Mouse (Mus musculus) limb, embryonic 15.5 days (tissue): Measurements from ENCODE around the gene Ptpra. TPM values are rescaled to one million over a fixed set of nuclear protein-coding genes. Genes with fewer than 3 reads are reported as not detected.

Experiments
- ATAC-seq: fragments of 200-750 bp; cut with Nextera tagmentation; 2 replicates; pipeline ENCODE4 v1.8.0; 2017; ENCODE audit warnings: low read depth, moderate TSS enrichment; ENCODE audit not compliant: insufficient number of reproducible peaks, low FRiP score, low TSS enrichment
- H3K27ac ChIP-seq: fragments of 300-500 bp; sonication (generic); 2 replicates; pipeline ENCODE4 v1.5.1; 2015; ENCODE audit warnings: moderate library complexity, mild to moderate bottlenecking, inconsistent platforms
- H3K27me3 ChIP-seq: fragments of 300-500 bp; sonication (generic); 2 replicates; pipeline ENCODE4 v1.6.1; 2015; ENCODE audit warnings: inconsistent platforms
- H3K36me3 ChIP-seq: fragments of 300-500 bp; sonication (generic); 2 replicates; pipeline ENCODE4 v1.6.1; 2015; ENCODE audit warnings: inconsistent platforms
- H3K4me1 ChIP-seq: fragments of 300-500 bp; sonication (generic); 2 replicates; pipeline ENCODE4 v1.6.1; 2015; ENCODE audit warnings: inconsistent platforms
- H3K4me2 ChIP-seq: fragments of 300-500 bp; sonication (generic); 2 replicates; pipeline ENCODE4 v1.6.1; 2015; ENCODE audit warnings: mild to moderate bottlenecking, inconsistent platforms
- H3K4me3 ChIP-seq: fragments of 300-500 bp; sonication (generic); 2 replicates; pipeline ENCODE4 v1.5.1; 2015; ENCODE audit warnings: mild to moderate bottlenecking, inconsistent platforms
- H3K9ac ChIP-seq: fragments of 300-500 bp; sonication (generic); 2 replicates; pipeline ENCODE4 v1.6.1; 2015; ENCODE audit warnings: inconsistent platforms
- H3K9me3 ChIP-seq: fragments of 300-500 bp; sonication (generic); 2 replicates; pipeline ENCODE4 v1.6.1; 2016; ENCODE audit warnings: inconsistent platforms
- WGBS: fragments of 180-500 bp; shearing (Covaris S2); methylation state at CpG from one replicate; pipeline ENCODE4 v1.1.7; 2015; 5-methylcytosine and 5-hydroxymethylcytosine counted together
- polyA plus RNA-seq: library from polyadenylated mRNA; unstranded; fragments of >200 nt; fragmentation: Nextera tagmentation; extraction: Ambion mirVana; gene quantifications from 2 replicates; pipeline ENCODE4 v1.2.1, GENCODE M21; 2015

Ptpra gene
- polyA plus RNA-seq = 86.6 and 106 TPM in 2 replicates

DNA sequence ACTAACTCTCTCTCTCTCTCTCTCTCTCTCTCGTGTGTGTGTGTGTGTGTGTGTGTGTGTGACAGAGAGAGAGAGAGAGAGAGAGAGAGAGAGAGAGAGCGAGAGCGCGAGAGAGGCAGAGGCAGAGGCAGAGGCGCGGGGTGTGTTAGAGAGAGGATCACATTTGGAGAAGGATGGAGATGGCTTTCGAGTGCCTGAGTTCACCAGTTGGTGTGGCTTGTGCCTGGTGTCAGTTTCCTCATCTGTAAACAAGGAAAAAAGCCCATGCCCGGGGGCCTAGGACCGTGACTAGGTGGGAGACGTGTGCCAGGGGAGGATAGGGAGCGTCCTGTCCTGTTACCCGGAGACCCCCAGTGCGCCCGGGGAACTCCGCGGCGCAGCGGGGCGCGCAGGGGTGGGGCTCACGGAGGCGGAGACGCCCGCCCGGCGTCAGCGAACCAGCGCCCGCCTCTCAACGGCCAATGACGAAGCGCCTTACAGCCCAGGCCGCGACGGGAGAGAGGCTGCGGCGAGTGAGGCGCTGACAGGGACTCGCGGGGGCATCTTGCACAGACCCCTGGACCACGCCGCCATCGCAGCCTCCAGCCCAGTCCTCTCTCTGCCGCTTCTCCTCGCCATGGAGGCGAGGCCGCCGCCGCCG, at the start of gene Ptpra:
Gene Ptpra (plus strand): TSS at position 485 of the 640 bp plus-strand sequence.
- H3K36me3 ChIP-seq = peaks cover 3% of the 10 kb centered on the region; the same call in 1 of the 2 replicates
- H3K27ac ChIP-seq = peak within 1 kb of the TSS; percentile 91
- under 1% methylated on average over 43 of the region's 50 CpGs for WGBS
- H3K9ac ChIP-seq = peak within 1 kb of the TSS; percentile 85
- no peaks in the 10 kb centered on the region; the same call in 1 of the 2 replicates for H3K27me3 ChIP-seq
- peaks cover 24% of the 10 kb centered on the region for H3K4me1 ChIP-seq
- peak within 1 kb of the TSS; percentile 93 for H3K4me3 ChIP-seq
- ATAC-seq = peak; percentile 96
- H3K9me3 ChIP-seq = no peaks in the 10 kb centered on the region
- peak within 1 kb of the TSS; percentile 84 for H3K4me2 ChIP-seq

DNA sequence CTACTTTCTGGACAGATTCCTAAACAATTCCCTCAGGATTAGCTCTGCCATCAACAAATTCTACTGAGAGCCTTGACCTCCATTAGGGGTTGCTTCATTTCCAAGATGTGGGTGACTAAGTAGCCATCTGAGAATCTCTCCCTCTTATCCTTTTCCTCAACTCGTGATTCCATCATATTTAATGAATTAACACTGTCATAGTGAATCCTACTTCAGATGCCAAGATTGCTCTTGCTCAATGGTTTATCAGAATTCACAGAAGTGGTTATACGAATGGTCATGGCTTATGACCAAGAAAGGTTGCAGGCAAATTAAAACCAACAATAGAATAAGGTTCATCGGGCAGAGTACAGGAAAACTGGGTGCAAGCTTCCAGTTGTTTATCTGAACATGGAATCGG, 48.2 kb upstream of the Ptpra start:
- 80% methylated on average over 4 of the region's 4 CpGs for WGBS
- Histone ChIP-seq H3K9ac (no peak overlapping the region), H3K27ac (no peak overlapping the region), H3K9me3 (no peaks in the 10 kb centered on the region), H3K27me3 (no peaks in the 10 kb centered on the region), H3K4me3 (no peak overlapping the region), H3K4me2 (no peak overlapping the region), H3K4me1 (peaks cover 20% of the 10 kb centered on the region), H3K36me3 (no peaks in the 10 kb centered on the region)
- ATAC-seq = no peak

DNA sequence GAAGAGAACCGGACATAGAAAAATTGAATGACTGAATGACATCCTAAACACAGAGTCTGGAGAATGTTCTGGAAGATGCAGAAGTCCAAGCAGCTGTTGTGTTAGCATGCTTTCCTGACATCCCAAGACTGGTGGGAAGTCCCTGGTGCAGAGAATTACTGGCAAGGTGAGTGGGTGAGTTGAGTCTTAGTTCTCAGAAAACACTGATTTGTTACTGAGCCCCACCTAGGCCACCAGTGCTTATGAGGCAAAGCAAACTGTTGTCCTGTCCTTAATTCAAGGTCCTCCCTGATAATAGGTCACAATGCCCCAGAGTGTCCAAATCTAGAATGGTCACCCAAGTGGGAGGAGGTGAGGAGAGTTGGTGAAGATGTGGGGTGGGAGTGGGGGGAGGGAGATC, 45.1 kb upstream of the Ptpra start, which contains the start of the genes Gm28372 and 1700020A23Rik:
Gene Gm28372 (plus strand): TSS at position 301 of the 400 bp plus-strand sequence.
Gene 1700020A23Rik (plus strand): TSS at position 321 of the 400 bp plus-strand sequence.
- Histone ChIP-seq H3K27me3 (no peaks in the 10 kb centered on the region), H3K9ac (no peak within 1 kb of the TSS), H3K4me2 (no peak within 1 kb of the TSS), H3K4me1 (peaks cover 20% of the 10 kb centered on the region), H3K9me3 (no peaks in the 10 kb centered on the region), H3K36me3 (no peaks in the 10 kb centered on the region), H3K27ac (no peak within 1 kb of the TSS), H3K4me3 (no peak within 1 kb of the TSS)
- ATAC-seq = no peak
- 94% methylated on average over 1 of the region's 1 CpGs for WGBS

DNA sequence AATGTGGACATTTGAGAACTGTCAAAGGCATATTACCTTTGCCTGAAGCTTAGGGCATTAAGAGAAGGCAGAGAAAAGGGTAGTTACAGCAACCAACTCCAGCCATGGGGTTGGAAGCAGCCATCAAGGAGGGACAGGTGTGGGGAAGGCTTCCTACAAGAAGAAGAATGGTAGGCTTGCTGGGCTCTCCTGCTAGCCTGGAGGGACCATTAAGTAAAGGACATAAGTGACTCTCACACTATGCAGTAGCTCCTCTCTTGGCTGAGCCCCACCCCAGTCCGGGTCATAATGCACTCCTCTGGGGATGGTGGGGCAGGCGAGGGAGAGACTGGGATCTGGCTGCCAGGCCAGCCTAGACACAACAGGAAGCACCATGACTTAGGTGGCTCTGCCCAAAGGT, 43.9 kb upstream of the Ptpra start, which contains the start of gene Tmem239:
Gene Tmem239 (plus strand): TSS at position 301 of the 400 bp plus-strand sequence.
- 84% methylated on average over 2 of the region's 2 CpGs for WGBS
- ATAC-seq = no peak
- no peaks in the 10 kb centered on the region for H3K27me3 ChIP-seq
- no peaks in the 10 kb centered on the region for H3K9me3 ChIP-seq
- H3K4me1 ChIP-seq = peaks cover 20% of the 10 kb centered on the region
- H3K27ac ChIP-seq = no peak within 1 kb of the TSS
- no peaks in the 10 kb centered on the region for H3K36me3 ChIP-seq
- H3K4me3 ChIP-seq = no peak within 1 kb of the TSS
- H3K9ac ChIP-seq = no peak within 1 kb of the TSS
- H3K4me2 ChIP-seq = no peak within 1 kb of the TSS

GRCm38 (mm10) chr2:130408194-130408593, 41.9 kb upstream of the Ptpra start:
- H3K9me3 ChIP-seq = no peaks in the 10 kb centered on the region
- H3K4me2 ChIP-seq = no peak overlapping the region
- H3K27ac ChIP-seq = peak overlapping the region; percentile 67
- no peaks in the 10 kb centered on the region for H3K36me3 ChIP-seq
- no peak overlapping the region for H3K9ac ChIP-seq
- ATAC-seq = peak; percentile 35; the same call in 1 of the 2 replicates
- H3K4me3 ChIP-seq = no peak overlapping the region
- WGBS = 11% methylated on average over 6 of the region's 6 CpGs
- no peaks in the 10 kb centered on the region for H3K27me3 ChIP-seq
- H3K4me1 ChIP-seq = peaks cover 27% of the 10 kb centered on the region

DNA sequence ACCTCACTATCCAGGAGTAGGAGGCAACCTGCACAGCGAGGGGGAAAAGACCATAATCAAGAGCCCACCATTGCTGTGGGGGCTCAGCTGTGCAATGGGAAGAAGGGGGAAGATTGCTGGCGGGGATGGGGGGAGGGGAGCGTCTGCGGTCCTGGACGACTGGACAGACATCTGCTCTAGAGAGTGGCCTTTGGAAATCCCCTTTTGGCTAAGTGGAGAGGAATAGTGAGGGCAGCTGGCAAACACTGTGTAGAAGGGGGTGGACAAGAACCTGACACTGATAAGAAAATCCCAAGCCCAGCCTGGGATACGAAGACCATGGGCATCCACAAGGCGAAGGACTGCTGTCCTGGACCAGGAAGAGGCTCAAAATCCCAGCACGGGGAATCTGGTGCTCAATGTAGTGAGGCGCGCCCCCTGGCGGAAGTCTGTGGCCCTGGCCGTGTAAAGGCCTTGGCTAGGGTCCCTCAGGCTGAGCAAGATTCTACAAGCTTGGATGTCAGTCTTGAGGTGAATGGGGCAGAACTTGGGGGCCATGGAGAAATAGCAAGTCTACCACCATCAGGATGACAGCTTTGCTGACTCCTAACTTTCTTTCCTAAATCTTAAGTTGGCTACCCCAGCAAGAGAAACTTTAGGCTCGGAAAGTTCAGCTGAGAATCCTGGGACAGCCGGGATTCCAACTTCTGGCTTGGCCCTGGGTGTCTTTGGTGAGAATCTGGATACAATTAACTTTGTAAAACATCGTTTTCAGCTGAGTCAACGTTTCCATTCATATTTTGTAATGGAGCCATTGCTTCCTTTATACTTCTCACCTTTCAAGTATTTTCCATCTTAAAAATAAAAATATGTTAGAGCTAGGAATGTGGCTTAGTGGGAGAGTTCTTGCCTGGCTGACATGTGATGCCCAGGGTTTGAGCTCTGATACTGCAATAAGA, 38.3 kb upstream of the Ptpra start:
- peaks cover 24% of the 10 kb centered on the region for H3K4me1 ChIP-seq
- 34% methylated on average over 16 of the region's 16 CpGs for WGBS
- H3K9ac ChIP-seq = no peak overlapping the region
- peak; percentile 58; the same call in 1 of the 2 replicates for ATAC-seq
- H3K9me3 ChIP-seq = no peaks in the 10 kb centered on the region
- no peaks in the 10 kb centered on the region for H3K36me3 ChIP-seq
- H3K4me2 ChIP-seq = no peak overlapping the region
- H3K4me3 ChIP-seq = no peak overlapping the region
- H3K27ac ChIP-seq = peak overlapping the region; percentile 67
- no peaks in the 10 kb centered on the region for H3K27me3 ChIP-seq

- peaks cover 21% of the 10 kb centered on the region for H3K4me1 ChIP-seq
- H3K27ac ChIP-seq = peak overlapping the region; percentile 67; the same call in 1 of the 2 replicates
- H3K36me3 ChIP-seq = no peaks in the 10 kb centered on the region
- WGBS = 81% methylated on average over 3 of the region's 3 CpGs
- H3K9me3 ChIP-seq = no peaks in the 10 kb centered on the region
- no peaks in the 10 kb centered on the region for H3K27me3 ChIP-seq
- H3K9ac ChIP-seq = no peak overlapping the region
- H3K4me2 ChIP-seq = no peak overlapping the region
- H3K4me3 ChIP-seq = no peak overlapping the region
- ATAC-seq = no peak
Measured at GRCm38 (mm10) chr2:130412775-130413174, 37.3 kb upstream of the Ptpra start.

DNA sequence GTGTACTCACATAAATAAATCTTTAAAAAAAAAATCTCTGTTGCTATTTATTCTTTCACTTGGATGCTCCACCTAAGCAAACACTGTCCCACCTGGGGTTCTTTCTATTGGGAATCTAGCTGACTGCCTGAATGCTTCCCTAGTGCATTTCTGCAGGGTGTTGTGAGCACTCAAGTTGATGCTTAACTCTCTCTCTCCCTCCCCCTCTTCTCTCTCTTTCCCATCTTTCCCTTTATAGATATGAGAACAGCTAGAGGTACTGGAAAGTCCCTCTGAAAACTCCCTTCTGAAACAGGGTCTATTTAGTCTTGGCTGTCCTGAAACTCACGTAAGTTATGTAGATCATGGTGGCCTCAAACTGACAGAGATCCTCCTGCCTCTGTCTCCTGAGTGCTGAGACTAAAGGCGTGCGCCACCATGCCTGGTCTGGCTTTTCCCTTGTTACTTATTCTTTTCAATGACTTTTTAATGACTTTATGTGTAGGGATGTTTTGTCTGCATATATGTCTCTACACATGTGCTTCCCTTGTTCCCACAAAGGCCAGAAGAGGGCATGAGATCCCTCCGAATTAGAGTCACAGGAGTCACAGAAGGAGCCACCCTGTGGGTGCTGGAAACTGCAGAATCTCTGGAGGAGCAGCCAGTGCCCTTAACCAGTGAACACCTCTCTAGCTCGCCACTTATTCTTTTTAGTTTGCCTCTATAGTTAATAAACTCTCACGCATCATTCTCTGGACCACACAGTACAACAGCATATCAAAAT, 35.8 kb upstream of the Ptpra start:
- ATAC-seq = no peak
- Histone ChIP-seq H3K4me1 (peaks cover 11% of the 10 kb centered on the region), H3K9me3 (no peaks in the 10 kb centered on the region), H3K4me2 (no peak overlapping the region), H3K9ac (no peak overlapping the region), H3K36me3 (peaks cover 9% of the 10 kb centered on the region), H3K27me3 (no peaks in the 10 kb centered on the region), H3K27ac (no peak overlapping the region), H3K4me3 (no peak overlapping the region)
- 72% methylated on average over 6 of the region's 6 CpGs for WGBS

GRCm38 (mm10) chr2:130421781-130422620, 28.1 kb upstream of the Ptpra start:
- WGBS = 96% methylated on average over 26 of the region's 26 CpGs
- no peak for ATAC-seq
- H3K27ac ChIP-seq = no peak overlapping the region
- peaks cover 35% of the 10 kb centered on the region for H3K4me1 ChIP-seq
- H3K36me3 ChIP-seq = peaks cover 19% of the 10 kb centered on the region
- H3K27me3 ChIP-seq = no peaks in the 10 kb centered on the region
- H3K9me3 ChIP-seq = no peaks in the 10 kb centered on the region
- no peak overlapping the region for H3K9ac ChIP-seq
- H3K4me2 ChIP-seq = no peak overlapping the region
- no peak overlapping the region for H3K4me3 ChIP-seq

- peak; percentile 56 for ATAC-seq
- no peaks in the 10 kb centered on the region for H3K9me3 ChIP-seq
- peaks cover 17% of the 10 kb centered on the region for H3K36me3 ChIP-seq
- peaks cover 35% of the 10 kb centered on the region for H3K4me1 ChIP-seq
- peak overlapping the region; percentile 74 for H3K9ac ChIP-seq
- H3K4me2 ChIP-seq = peak overlapping the region; percentile 93
- peak overlapping the region; percentile 95 for H3K27ac ChIP-seq
- no peaks in the 10 kb centered on the region for H3K27me3 ChIP-seq
- 13% methylated on average over 49 of the region's 49 CpGs for WGBS
- H3K4me3 ChIP-seq = peak overlapping the region; percentile 85
Measured at GRCm38 (mm10) chr2:130423397-130424125, 26.5 kb upstream of the Ptpra start.
